Mouse (Mus musculus): ENCODE measurements at regions not wholly inside any gene's neighbourhood (a gene's known extent, or its start where the extent isn't known, plus 50 kb on each side); places are given as distances from the start of the nearest gene placed in this dataset.
A peak's percentile ranks its signal among the peaks of the same experiment; 100 is the strongest.
"Not testable (repeated sequence)": the region's sequence is repeated elsewhere in the genome, so short reads cannot be mapped to it uniquely, and the experiment has no call there.

- not testable (repeated sequence) for H3K4me1 ChIP-seq (replicated peaks); ATAC-seq (ENCODE audit: insufficient number of reproducible peaks, low FRiP score); H3K4me2 ChIP-seq; H3K9ac ChIP-seq; H3K9me3 ChIP-seq (replicated peaks); H3K4me3 ChIP-seq; H3K36me3 ChIP-seq; H3K27me3 ChIP-seq (replicated peaks); H3K27ac ChIP-seq (ENCODE audit: poor library complexity, severe bottlenecking)
- 77% methylated on average over 5 of the region's 5 CpGs for WGBS
These were observed 63.2 kb downstream of the Hlx start for GRCm38 (mm10) chr1:184669173-184669572.

- H3K36me3 ChIP-seq, result no peaks in the 10 kb centered on the region
- ATAC-seq (ENCODE audit: insufficient number of reproducible peaks, low FRiP score), result no peak
- no peaks in the 10 kb centered on the region for H3K9me3 ChIP-seq (replicated peaks)
- H3K4me2 ChIP-seq, result no peak overlapping the region
- WGBS, result 81% methylated on average over 1 of the region's 1 CpGs
- no peak overlapping the region for H3K27ac ChIP-seq (ENCODE audit: poor library complexity, severe bottlenecking)
- H3K27me3 ChIP-seq (replicated peaks), result no peaks in the 10 kb centered on the region
- H3K9ac ChIP-seq, result no peak overlapping the region
- no peak overlapping the region for H3K4me3 ChIP-seq
- no peaks in the 10 kb centered on the region for H3K4me1 ChIP-seq (replicated peaks)
These were observed 64.0 kb downstream of the Hlx start for GRCm38 (mm10) chr1:184668428-184668827.

- Histone ChIP-seq H3K27ac (ENCODE audit: poor library complexity, severe bottlenecking) (no peak overlapping the region), H3K9me3 (replicated peaks) (no peaks in the 10 kb centered on the region), H3K4me3 (no peak overlapping the region), H3K36me3 (no peaks in the 10 kb centered on the region), H3K4me1 (replicated peaks) (no peaks in the 10 kb centered on the region), H3K9ac (no peak overlapping the region), H3K4me2 (no peak overlapping the region), H3K27me3 (replicated peaks) (no peaks in the 10 kb centered on the region)
- WGBS, result 68% methylated on average over 2 of the region's 2 CpGs
- no peak for ATAC-seq (ENCODE audit: insufficient number of reproducible peaks, low FRiP score)
These were observed 64.4 kb downstream of the Hlx start for GRCm38 (mm10) chr1:184668022-184668421.

- Histone ChIP-seq H3K4me3 (no peak overlapping the region), H3K4me1 (replicated peaks) (no peaks in the 10 kb centered on the region)
- WGBS, result 85% methylated on average over 12 of the region's 12 CpGs
These were observed 67.2 kb downstream of the Hlx start for GRCm38 (mm10) chr1:184665243-184665642.

GRCm38 (mm10) chr1:184664098-184664375, 68.4 kb downstream of the Hlx start:
- H3K9me3 ChIP-seq (replicated peaks), result no peaks in the 10 kb centered on the region
- no peak overlapping the region for H3K27ac ChIP-seq (ENCODE audit: poor library complexity, severe bottlenecking)
- no peaks in the 10 kb centered on the region for H3K27me3 ChIP-seq (replicated peaks)
- no peak overlapping the region for H3K4me2 ChIP-seq
- no peaks in the 10 kb centered on the region for H3K4me1 ChIP-seq (replicated peaks)
- no peak overlapping the region for H3K9ac ChIP-seq
- no peaks in the 10 kb centered on the region for H3K36me3 ChIP-seq
- ATAC-seq (ENCODE audit: insufficient number of reproducible peaks, low FRiP score), result no peak
- H3K4me3 ChIP-seq, result no peak overlapping the region
- WGBS, result 49% methylated on average over 5 of the region's 5 CpGs

More at GRCm38 (mm10) chr1:184665243-184665642, 67.2 kb downstream of the Hlx start:
- no peak for ATAC-seq (ENCODE audit: insufficient number of reproducible peaks, low FRiP score)
- no peaks in the 10 kb centered on the region for H3K9me3 ChIP-seq (replicated peaks)
- H3K27ac ChIP-seq (ENCODE audit: poor library complexity, severe bottlenecking), result no peak overlapping the region
- no peak overlapping the region for H3K4me2 ChIP-seq
- no peaks in the 10 kb centered on the region for H3K36me3 ChIP-seq
- no peak overlapping the region for H3K9ac ChIP-seq
- H3K27me3 ChIP-seq (replicated peaks), result no peaks in the 10 kb centered on the region

GRCm38 (mm10) chr1:184663300-184664097, 68.9 kb downstream of the Hlx start:
- no peak overlapping the region for H3K4me3 ChIP-seq
- no peak overlapping the region for H3K27ac ChIP-seq (ENCODE audit: poor library complexity, severe bottlenecking)
- H3K9me3 ChIP-seq (replicated peaks), result no peaks in the 10 kb centered on the region
- H3K27me3 ChIP-seq (replicated peaks), result no peaks in the 10 kb centered on the region
- no peaks in the 10 kb centered on the region for H3K4me1 ChIP-seq (replicated peaks)
- WGBS, result 76% methylated on average over 14 of the region's 14 CpGs
- ATAC-seq (ENCODE audit: insufficient number of reproducible peaks, low FRiP score), result no peak
- H3K36me3 ChIP-seq, result no peaks in the 10 kb centered on the region
- no peak overlapping the region for H3K9ac ChIP-seq
- no peak overlapping the region for H3K4me2 ChIP-seq

GRCm38 (mm10) chr1:184650541-184651105, 81.8 kb downstream of the Hlx start:
- H3K9ac ChIP-seq, result no peak overlapping the region
- H3K4me3 ChIP-seq, result no peak overlapping the region
- H3K4me2 ChIP-seq, result no peak overlapping the region
- no peaks in the 10 kb centered on the region for H3K36me3 ChIP-seq
- 72% methylated on average over 4 of the region's 4 CpGs for WGBS
- no peak overlapping the region for H3K27ac ChIP-seq (ENCODE audit: poor library complexity, severe bottlenecking)
- no peaks in the 10 kb centered on the region for H3K4me1 ChIP-seq (replicated peaks)
- H3K27me3 ChIP-seq (replicated peaks), result no peaks in the 10 kb centered on the region
- peaks cover 3% of the 10 kb centered on the region for H3K9me3 ChIP-seq (replicated peaks)
- no peak for ATAC-seq (ENCODE audit: insufficient number of reproducible peaks, low FRiP score)

- Histone ChIP-seq H3K9me3 (replicated peaks) (peaks cover 3% of the 10 kb centered on the region), H3K27ac (ENCODE audit: poor library complexity, severe bottlenecking) (no peak overlapping the region), H3K4me1 (replicated peaks) (peaks cover 14% of the 10 kb centered on the region), H3K9ac (no peak overlapping the region), H3K27me3 (replicated peaks) (0 out of 2 replicates have a peak, but pooled peaks cover 4% of the 10 kb centered on the region), H3K4me3 (no peak overlapping the region), H3K36me3 (no peaks in the 10 kb centered on the region), H3K4me2 (no peak overlapping the region)
- WGBS, result 80% methylated on average over 8 of the region's 8 CpGs
- ATAC-seq (ENCODE audit: insufficient number of reproducible peaks, low FRiP score), result no peak
These were observed 84.4 kb downstream of the Hlx start for GRCm38 (mm10) chr1:184647920-184648540.

GRCm38 (mm10) chr1:184644767-184645598, 87.4 kb downstream of the Hlx start:
- peaks cover 14% of the 10 kb centered on the region for H3K4me1 ChIP-seq (replicated peaks)
- H3K27ac ChIP-seq (ENCODE audit: poor library complexity, severe bottlenecking), result peak overlapping the region; percentile 69
- 11% methylated on average over 9 of the region's 9 CpGs for WGBS
- H3K36me3 ChIP-seq, result no peaks in the 10 kb centered on the region
- H3K27me3 ChIP-seq (replicated peaks), result 0 out of 2 replicates have a peak, but pooled peaks cover 5% of the 10 kb centered on the region
- H3K4me2 ChIP-seq, result peak overlapping the region; percentile 14; the same call in 1 of the 2 replicates
- no peak overlapping the region for H3K4me3 ChIP-seq
- no peak overlapping the region for H3K9ac ChIP-seq
- peak; percentile 96 for ATAC-seq (ENCODE audit: insufficient number of reproducible peaks, low FRiP score)
- H3K9me3 ChIP-seq (replicated peaks), result peaks cover 3% of the 10 kb centered on the region

- ATAC-seq (ENCODE audit: insufficient number of reproducible peaks, low FRiP score), result peak; percentile 73
- WGBS, result 72% methylated on average over 13 of the region's 13 CpGs
These were observed 101.5 kb downstream of the Hlx start for GRCm38 (mm10) chr1:184630695-184631475.

More at GRCm38 (mm10) chr1:184630695-184631475, 101.5 kb downstream of the Hlx start:
- H3K9ac ChIP-seq, result no peak overlapping the region
- no peak overlapping the region for H3K4me3 ChIP-seq
- H3K27me3 ChIP-seq (replicated peaks), result 0 out of 2 replicates have a peak, but pooled peaks cover 9% of the 10 kb centered on the region
- no peak overlapping the region for H3K4me2 ChIP-seq
- peaks cover 24% of the 10 kb centered on the region for H3K4me1 ChIP-seq (replicated peaks)
- no peak overlapping the region for H3K27ac ChIP-seq (ENCODE audit: poor library complexity, severe bottlenecking)
- no peaks in the 10 kb centered on the region for H3K9me3 ChIP-seq (replicated peaks)
- H3K36me3 ChIP-seq, result no peaks in the 10 kb centered on the region

All from heart, embryonic 12.5 days (tissue).